Mouse (Mus musculus) cerebral cortex, adult 2 months (tissue): ENCODE results near the gene Ctc1.

Experiments
- whole genome bisulfite sequencing: fragments of 180-500 bp; shearing (Covaris S2); methylation state at CpG from one replicate; pipeline ENCODE4 v1.1.7; 2018; 5-methylcytosine and 5-hydroxymethylcytosine counted together

Ctc1 gene

DNA sequence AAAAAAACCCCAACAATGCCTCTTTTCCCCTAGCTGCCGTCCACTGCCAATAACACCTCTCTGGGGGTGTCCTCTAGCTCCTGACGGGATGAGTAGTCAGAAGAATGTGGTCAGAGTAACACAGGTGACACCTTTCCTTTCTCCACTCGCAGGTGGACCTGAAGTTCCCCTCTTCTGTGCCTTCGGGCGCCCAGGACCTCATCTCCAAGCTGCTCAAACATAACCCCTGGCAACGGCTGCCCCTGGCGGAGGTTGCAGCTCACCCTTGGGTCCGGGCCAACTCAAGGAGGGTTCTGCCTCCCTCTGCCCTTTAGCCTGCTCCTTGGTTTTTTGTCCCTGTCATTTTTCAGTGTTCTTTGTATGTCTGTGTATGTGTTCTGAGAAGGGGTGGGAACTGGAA lies 35.0 kb downstream of the Ctc1 start:
- 78% methylated on average over 8 of the region's 8 CpGs for WGBS

- WGBS, result 76% methylated on average over 4 of the region's 4 CpGs
Observed at GRCm38 (mm10) chr11:69051771-69052170, 36.1 kb downstream of the Ctc1 start.

- WGBS, result 89% methylated on average over 2 of the region's 2 CpGs
Observed at GRCm38 (mm10) chr11:69052824-69053421, 37.2 kb downstream of the Ctc1 start.

DNA sequence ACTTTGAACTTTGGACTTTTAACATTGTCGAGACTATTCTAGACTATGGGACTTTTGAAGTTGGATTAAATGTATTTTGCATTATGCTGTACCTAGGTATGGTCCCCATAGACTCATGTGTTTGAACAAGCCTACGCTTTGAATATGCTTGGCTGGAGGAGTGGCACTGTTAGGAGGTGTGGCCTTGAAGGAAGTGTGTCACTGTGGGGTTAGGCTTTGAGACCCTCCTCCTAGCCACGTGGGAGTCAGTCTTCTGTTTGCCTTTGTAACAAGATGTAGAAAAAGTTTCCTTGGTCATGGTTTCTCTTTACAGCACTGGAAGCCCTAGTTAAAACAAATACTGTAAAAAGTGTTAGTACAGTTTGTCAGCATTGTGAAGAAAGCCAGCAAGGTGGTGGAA lies 38.1 kb downstream of the Ctc1 start:
- 78% methylated on average over 3 of the region's 3 CpGs for WGBS

DNA sequence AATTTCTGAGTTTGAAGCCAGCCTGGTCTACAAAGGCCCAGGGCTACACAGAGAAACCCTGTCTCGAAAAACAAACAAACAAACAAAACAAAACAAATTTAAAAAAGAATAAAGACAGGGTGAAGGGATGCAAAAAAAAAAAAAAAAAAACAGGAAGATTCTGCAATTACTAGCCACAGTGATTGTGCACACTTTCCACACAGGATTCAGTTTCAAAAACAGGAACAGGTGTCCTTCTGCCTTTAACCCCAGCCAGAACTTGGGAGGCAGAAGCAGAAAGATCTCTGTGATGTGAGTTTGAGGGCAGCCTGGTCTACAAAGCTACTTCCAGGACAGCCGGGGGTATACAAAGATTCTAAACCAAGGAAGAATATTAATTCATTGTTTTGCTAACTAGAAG lies 42.6 kb downstream of the Ctc1 start:
- 63% methylated on average over 2 of the region's 2 CpGs for WGBS

DNA sequence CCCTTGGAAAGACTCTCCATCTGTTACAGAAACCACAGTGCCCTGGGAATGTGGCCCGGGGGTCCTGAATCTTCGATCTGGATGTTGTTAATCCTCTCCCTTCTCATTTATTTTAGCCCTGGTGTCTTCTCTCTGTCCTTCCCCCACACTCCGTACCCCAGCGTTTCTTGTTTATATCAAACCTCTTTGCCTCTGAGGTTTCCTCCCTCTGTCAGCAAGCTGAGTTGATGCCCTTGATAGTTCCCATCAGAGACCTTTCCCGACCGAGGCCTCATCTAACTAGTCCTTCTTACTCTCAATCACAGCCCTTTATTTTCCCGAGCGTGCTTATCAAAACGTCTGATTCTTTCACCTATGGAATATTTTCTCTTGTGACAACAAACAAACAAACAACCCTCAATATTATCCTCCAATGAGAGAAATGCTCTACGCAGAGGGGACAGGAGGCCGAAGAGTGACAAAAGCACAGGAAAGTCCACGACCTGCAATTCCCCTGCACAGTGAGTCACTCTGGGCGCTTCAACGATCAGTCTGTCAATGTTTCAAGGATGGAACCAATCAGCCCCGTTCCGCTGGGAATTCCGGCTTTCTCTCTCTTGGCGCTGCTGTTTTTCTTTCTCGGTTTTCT lies 43.1 kb downstream of the Ctc1 start:
- WGBS, result under 1% methylated on average over 19 of the region's 19 CpGs

DNA sequence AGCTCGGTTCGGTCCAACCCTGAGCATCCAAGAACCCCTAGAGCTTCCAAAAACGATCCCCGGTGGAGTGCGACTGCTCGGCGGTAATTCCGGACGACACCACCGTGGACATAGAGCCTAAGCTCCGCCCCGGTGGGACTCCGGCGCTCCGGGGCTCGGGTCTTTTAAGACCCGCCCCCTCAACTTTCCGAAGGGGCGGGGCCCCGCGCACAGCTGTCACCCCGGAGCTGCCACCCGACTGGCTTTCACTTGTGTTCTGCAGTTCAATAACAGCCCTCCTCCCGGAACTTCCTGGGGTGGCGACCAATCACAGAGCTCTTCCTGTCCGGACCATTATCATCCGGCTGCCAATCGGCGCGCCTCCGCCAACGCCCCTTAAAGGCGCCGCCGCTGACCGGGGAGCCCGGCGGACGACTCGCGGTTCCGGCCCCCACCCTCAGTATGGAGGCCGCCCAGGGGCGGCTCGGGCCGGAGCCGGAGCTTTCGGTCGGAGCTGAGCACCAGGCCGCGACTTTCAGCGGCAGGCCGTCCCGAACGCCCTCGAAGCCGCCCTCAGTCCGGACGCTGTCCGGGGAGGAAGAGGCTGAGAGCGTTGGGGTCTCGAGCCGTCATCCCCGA lies 43.8 kb downstream of the Ctc1 start, which contains the start of gene Borcs6:
Borcs6 (plus strand) TSS at position 361 of the 618 bp plus-strand sequence.
- under 1% methylated on average over 61 of the region's 64 CpGs for WGBS

DNA sequence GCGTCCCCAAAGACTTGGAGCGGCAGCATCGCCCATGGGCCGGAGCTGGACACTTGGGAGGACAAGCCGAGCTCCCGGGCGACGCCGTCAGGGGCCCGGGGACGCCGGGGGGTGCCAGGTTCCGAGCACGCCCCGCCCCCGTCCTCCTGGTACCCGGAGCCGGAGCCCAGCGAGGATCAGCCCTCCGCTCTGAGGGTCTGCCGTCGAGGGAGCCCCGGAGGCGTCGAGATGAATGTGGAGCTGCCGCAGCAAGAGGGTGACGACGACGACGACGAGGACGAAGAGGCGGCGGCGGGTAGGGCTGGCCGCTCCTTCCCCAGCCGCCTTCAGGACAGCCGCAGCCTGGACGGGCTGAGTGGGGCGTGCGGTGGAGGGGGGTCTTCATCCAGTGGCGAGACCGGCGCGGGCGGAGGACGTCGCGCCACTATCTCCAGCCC lies 44.3 kb downstream of the Ctc1 start:
- under 1% methylated on average over 49 of the region's 49 CpGs for WGBS

- WGBS, result 3% methylated on average over 40 of the region's 40 CpGs
Observed at GRCm38 (mm10) chr11:69060448-69061254, 44.9 kb downstream of the Ctc1 start.

DNA sequence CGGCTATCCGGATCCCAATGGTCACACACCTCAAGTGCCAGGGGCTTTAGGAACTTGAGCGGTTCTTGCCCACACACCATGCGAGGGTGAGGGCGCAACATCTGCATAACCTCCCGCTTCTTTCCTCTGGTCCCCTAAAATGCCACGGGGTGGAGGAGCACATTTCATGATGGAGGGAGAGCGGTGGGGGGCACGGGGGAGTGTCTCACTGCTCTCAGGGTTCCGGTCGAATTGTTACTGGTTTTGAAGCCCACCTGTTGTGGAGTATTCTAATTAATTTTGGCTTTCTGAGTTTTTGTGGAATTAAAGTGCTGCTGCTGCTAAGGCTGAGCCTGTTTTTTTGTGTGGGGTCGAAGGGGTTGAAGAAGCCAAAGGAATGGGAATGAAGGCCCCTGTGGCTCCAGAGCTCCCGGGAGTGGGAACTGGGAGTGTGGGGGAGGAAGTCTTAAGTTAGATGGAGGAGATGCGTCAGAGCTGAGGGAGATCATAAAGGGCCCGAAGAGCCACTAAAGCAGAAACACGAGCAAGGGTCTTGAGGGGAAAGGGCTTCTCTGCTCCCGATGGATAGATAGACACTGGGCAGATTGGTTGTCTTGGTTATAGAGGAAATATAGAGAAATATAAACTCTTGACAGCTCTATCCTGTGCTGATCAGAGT lies 45.7 kb downstream of the Ctc1 start:
- WGBS, result 22% methylated on average over 17 of the region's 17 CpGs

GRCm38 (mm10) chr11:69062194-69062760 lies 46.6 kb downstream of the Ctc1 start:
- WGBS, result 1% methylated on average over 17 of the region's 17 CpGs

DNA sequence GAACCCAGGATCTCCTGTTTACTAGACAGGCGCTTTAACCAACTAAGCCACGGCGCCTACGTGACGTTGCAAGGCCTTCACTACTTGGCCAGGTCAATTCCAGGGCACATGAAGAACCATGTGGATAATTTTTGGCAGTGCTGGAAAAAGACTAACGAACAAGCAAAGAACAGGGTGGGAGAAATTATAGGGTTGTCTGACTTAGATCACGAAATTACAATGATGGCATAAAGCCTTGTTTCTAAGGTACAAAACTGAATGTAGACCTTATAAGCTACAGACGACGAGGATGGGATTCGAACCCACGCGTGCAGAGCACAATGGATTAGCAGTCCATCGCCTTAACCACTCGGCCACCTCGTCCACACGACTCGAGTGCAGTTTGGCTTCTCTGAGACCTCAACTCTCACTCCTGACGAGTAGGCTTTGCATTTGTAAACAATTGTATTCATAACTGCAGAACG lies 47.1 kb downstream of the Ctc1 start:
- under 1% methylated on average over 19 of the region's 19 CpGs for WGBS

- under 1% methylated on average over 31 of the region's 31 CpGs for WGBS
Observed at GRCm38 (mm10) chr11:69063413-69064201, 47.9 kb downstream of the Ctc1 start.

GRCm38 (mm10) chr11:69064259-69065133 lies 48.8 kb downstream of the Ctc1 start:
- WGBS, result 72% methylated on average over 9 of the region's 9 CpGs

DNA sequence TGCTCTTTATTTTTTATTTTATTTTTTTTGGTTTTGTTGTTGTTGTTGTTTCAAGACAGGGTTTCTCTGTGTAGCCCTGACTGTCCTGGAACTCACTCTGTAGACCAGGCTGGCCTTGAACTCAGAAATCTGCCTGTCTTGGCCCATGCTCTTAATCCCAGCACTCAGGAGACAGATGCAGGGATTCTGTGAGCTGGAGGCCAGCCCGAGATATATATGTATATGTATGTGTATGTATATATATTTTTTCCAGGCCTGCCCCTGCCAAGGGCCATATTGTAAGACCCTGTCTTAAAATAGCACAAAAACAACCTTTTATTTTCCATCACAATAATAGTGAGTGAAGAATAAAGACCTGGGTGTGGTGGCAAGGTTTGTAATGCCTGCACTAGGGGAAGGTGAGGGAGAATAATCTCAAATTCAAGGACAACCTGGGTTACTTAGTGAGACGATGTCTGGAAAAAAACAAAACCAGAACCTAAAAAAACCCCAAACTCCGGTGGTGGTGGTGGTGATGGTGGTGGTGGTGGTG lies 49.7 kb downstream of the Ctc1 start:
- WGBS, result 57% methylated on average over 3 of the region's 3 CpGs

GRCm38 (mm10) chr11:69066163-69066861 lies 50.6 kb downstream of the Ctc1 start:
- WGBS, result 4% methylated on average over 29 of the region's 29 CpGs

GRCm38 (mm10) chr11:69066956-69067355 lies 51.2 kb downstream of the Ctc1 start:
- 10% methylated on average over 8 of the region's 8 CpGs for WGBS

DNA sequence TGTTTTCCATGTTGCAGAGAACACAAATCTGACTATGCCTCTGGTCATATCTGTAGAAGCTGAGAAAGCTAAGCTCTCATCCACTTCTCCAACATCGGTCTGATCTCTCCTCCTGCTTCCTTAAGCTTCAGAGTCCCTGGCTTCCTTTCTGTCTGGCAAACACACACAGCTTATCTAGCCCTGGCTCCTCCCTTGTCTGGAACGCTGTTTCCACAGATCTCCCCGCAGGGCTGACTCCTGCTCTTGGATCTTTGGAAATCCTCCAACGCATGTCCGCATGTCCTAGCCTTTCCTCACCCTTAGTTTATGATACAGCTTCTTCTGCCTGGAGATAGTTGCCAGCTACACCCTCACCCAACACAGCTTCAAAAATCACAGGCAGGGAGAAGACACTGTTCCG lies 51.9 kb downstream of the Ctc1 start:
- WGBS, result 50% methylated on average over 6 of the region's 6 CpGs

- WGBS, result 1% methylated on average over 13 of the region's 13 CpGs
Observed at GRCm38 (mm10) chr11:69070093-69070492, 54.4 kb downstream of the Ctc1 start.
